Mouse (Mus musculus) pancreas, adult 10 weeks (tissue): ENCODE data around the gene Zdhhc11. TPM values are rescaled to one million over a fixed set of nuclear protein-coding genes. Genes with fewer than 3 reads are reported as not detected.

Experiments used
- polyA plus RNA-seq: library from polyadenylated mRNA; stranded (reverse); fragments of 350-450 nt; fragmentation: Illumina TruSeq; extraction: RNeasy Lipid Tissue Mini Kit (QIAGEN cat#74804); gene quantifications from one replicate; pipeline ENCODE4 v1.2.3, GENCODE M21; 2015; ENCODE audit warnings: low read depth, low replicate concordance; ENCODE audit not compliant: insufficient read depth

Gene Zdhhc11
- polyA plus RNA-seq, result not detected

GRCm38 (mm10) chr13:73963551-73963950 is at the start of gene Zdhhc11:
Gene Zdhhc11, plus strand, starts transcription at chr13:73963851.

DNA sequence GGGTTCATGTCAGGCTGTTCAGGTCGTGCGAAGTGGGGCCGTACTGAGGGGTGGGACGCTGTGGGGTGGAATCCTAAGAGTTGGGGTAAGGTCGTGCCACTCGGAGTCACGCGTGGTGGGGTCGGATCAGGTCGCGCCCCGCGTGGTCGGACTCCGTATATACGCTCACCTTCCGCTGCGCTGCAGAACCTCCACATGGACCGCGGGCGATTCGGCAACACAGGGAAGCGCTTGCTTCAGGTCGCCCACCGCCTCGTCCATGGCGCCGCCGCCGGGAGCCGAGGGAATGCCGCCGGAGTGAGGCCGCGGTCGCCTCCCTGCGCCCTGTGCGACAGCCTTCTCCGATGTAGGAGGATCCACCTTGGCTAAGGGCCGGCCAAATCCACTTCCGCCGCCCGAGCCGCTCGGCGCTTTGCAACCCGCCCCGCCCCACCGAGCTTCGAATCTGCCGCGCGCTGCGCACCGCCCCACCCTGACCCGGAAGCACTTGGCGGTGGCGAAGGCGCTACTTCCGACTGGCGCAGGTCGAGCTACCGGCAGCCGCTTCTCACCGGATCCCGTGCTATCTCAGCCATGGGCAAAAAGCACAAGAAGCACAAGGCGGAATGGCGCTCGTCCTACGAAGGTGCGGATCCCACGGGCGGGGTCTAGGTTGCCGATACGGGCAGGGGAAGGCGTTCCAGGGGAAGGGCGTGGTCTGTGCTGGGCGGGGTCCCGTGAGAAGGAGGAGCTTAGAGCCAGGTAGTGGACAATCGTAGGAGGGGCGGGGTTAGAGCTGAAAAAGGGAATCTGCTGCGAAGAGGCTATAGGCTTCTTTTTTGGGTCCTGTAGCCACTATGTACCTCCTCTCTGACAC is 26.1 kb upstream of the Zdhhc11 start, which contains the start of the genes Trip13 and Brd9:
Gene Trip13 (minus strand): TSS at position 464 of the 856 bp plus-strand sequence.
Gene Brd9 (plus strand): TSS at position 491 of the 856 bp plus-strand sequence.

DNA sequence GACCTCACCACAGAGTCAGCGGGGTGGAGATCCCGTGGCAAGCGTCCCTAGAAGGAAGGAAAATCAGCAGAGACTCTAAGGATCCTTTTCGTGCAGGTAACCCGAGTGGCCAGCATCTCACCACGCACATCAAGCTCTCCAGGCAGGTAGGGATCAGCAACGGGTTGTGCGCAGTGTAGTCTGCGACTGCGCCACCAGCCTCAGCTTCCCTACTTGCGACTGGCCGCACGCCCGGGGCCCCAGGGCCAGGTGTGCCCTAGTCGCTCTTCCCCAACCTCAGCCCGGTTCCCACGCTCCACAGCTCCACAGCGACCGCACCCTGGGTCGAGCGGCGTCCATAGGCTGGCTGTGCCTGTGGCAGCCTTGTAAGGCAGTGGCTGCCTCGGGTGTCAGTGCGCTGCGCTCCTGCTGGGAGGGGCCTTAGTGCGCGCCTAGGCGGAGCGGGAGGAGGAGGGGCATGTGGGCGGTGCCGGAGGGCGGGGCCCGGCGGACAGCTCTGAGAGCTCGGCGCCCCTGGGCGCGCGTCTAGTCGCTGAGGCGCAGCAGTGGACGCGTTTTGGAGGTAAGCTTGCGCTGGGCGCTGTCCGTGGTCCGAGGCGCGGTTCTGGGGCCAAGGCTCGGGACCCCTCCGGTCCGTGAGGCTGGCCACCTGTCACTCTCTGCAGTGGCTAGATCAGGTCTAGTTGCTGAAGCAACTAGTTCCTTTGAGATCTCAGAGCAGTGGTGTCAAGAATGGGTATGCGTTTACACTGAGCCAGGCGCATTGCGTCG is 45.5 kb downstream of the Zdhhc11 start, which contains the start of gene Tppp:
Gene Tppp (plus strand): TSS at position 460 of the 771 bp plus-strand sequence.

Other genes with a start within 250 kb of the Zdhhc11 start
- 23.0 TPM for gene Slc12a7, start 230.8 kb upstream of the Zdhhc11 start, polyA plus RNA-seq
- 0.98 TPM for gene Nkd2, start 116.2 kb upstream of the Zdhhc11 start, polyA plus RNA-seq
- gene Trip13, start 26.1 kb upstream of the Zdhhc11 start, polyA plus RNA-seq, result not detected
- 14.1 TPM for gene Brd9, start 26.0 kb upstream of the Zdhhc11 start, polyA plus RNA-seq
- gene Tppp, start 45.6 kb downstream of the Zdhhc11 start, polyA plus RNA-seq, result 4.9 TPM
- 1.0 TPM for gene Cep72, start 98.4 kb downstream of the Zdhhc11 start, polyA plus RNA-seq
- not detected for gene Slc9a3, start 157.6 kb downstream of the Zdhhc11 start, polyA plus RNA-seq
- 7.4 TPM for gene Exoc3, start 244.9 kb downstream of the Zdhhc11 start, polyA plus RNA-seq